Mouse (Mus musculus) kidney, embryonic 15.5 days (tissue): ENCODE results near the gene Nubp1. TPM values are rescaled to one million over a fixed set of nuclear protein-coding genes. Genes with fewer than 3 reads are reported as not detected.

Experiments used
- ATAC-seq: fragments of 200-750 bp; cut with Nextera tagmentation; replicated peaks from 2 replicates; pipeline ENCODE4 v1.8.0; 2017; ENCODE audit warnings: moderate TSS enrichment; ENCODE audit not compliant: low FRiP score
- H3K27ac ChIP-seq: fragments of 300-500 bp; sonication (generic); 2 replicates; pipeline ENCODE4 v1.5.1; 2015; ENCODE audit warnings: mild to moderate bottlenecking, inconsistent platforms
- H3K27me3 ChIP-seq: fragments of 300-500 bp; sonication (generic); 2 replicates; pipeline ENCODE4 v1.6.1; 2015; ENCODE audit warnings: inconsistent platforms
- H3K36me3 ChIP-seq: fragments of 300-500 bp; sonication (generic); 2 replicates; pipeline ENCODE4 v1.6.1; 2015; ENCODE audit warnings: inconsistent platforms
- H3K4me1 ChIP-seq: fragments of 300-500 bp; sonication (generic); 2 replicates; pipeline ENCODE4 v1.6.1; 2015; ENCODE audit warnings: inconsistent platforms
- H3K4me2 ChIP-seq: fragments of 300-500 bp; sonication (generic); 2 replicates; pipeline ENCODE4 v1.6.1; 2015; ENCODE audit warnings: moderate library complexity, mild to moderate bottlenecking, inconsistent platforms
- H3K4me3 ChIP-seq: fragments of 300-500 bp; sonication (generic); replicated peaks from 2 replicates; pipeline ENCODE4 v1.5.1; 2015; ENCODE audit warnings: mild to moderate bottlenecking, inconsistent platforms
- H3K9ac ChIP-seq: fragments of 300-500 bp; sonication (generic); 2 replicates; pipeline ENCODE4 v1.6.1; 2015; ENCODE audit warnings: mild to moderate bottlenecking, inconsistent platforms
- H3K9me3 ChIP-seq: fragments of 300-500 bp; sonication (generic); replicated peaks from 2 replicates; pipeline ENCODE4 v1.6.1; 2016; ENCODE audit warnings: inconsistent platforms
- WGBS: fragments of 180-500 bp; shearing (Covaris S2); methylation state at CpG from one replicate; pipeline ENCODE4 v1.1.7; 2015; ENCODE audit warnings: mixed read lengths; 5-methylcytosine and 5-hydroxymethylcytosine counted together
- polyA plus RNA-seq: library from polyadenylated mRNA; unstranded; fragments of >200 nt; fragmentation: Nextera tagmentation; extraction: Ambion mirVana; gene quantifications from 2 replicates; pipeline ENCODE4 v1.2.1, GENCODE M21; 2015

Gene Nubp1
- polyA plus RNA-seq, 1 experiment from 2014 or later: 70.7 TPM

DNA sequence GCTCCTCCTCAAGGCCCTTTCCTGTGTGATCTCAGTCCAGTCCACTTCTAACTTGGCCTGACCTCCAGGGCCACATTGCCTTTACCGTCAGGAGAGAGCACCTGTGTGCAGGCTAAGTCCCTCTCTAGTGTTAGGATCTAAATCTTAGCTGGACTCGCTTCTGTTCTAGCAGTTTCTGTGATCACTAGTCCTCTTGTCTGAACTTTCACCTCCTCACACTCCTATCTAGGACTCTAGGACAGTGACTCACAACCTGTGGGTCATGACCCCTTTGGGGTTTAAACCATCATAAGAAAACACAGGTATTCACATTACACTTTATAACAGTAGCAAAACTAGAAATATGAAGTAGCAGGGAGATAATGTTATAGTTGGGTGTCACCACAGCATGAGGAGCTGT is 40.2 kb downstream of the Nubp1 start:
- Histone ChIP-seq H3K36me3 (no peaks in the 10 kb centered on the region), H3K27ac (no peak overlapping the region), H3K9me3 (no peaks in the 10 kb centered on the region), H3K4me1 (peaks cover 29% of the 10 kb centered on the region), H3K4me2 (no peak overlapping the region), H3K27me3 (no peaks in the 10 kb centered on the region), H3K4me3 (no peak overlapping the region), H3K9ac (no peak overlapping the region)
- 84% methylated on average over 2 of the region's 2 CpGs for WGBS
- no peak for ATAC-seq

DNA sequence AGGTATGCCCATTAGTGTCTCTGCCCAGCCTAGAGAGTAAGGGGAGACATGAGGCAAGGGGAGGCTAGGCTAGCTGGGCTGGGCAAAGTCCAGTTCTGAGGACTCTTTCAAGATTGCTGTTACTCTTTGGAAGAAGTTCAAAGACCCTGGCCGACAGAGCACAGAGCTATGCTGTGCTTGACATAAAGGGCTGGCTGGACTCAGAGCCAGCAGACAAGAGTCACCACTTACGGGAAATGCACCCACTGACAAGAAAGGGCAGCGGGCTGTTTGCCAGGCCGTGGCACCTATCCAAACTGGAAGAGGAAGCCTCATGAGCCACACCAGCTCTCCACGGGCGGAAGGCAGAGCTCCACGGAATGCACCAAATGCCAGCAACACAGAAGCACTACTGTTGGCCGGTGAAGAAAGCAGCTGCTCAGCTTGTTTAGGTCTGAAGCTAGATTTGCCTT is 40.7 kb downstream of the Nubp1 start:
- no peaks in the 10 kb centered on the region for H3K36me3 ChIP-seq
- H3K9ac ChIP-seq: no peak overlapping the region
- no peak; the same call in 1 of the 2 replicates for ATAC-seq
- no peak overlapping the region for H3K4me2 ChIP-seq
- WGBS: 63% methylated on average over 8 of the region's 8 CpGs
- peaks cover 23% of the 10 kb centered on the region for H3K4me1 ChIP-seq
- no peak overlapping the region for H3K27ac ChIP-seq
- no peaks in the 10 kb centered on the region for H3K9me3 ChIP-seq
- H3K4me3 ChIP-seq: no peak overlapping the region
- no peaks in the 10 kb centered on the region for H3K27me3 ChIP-seq

DNA sequence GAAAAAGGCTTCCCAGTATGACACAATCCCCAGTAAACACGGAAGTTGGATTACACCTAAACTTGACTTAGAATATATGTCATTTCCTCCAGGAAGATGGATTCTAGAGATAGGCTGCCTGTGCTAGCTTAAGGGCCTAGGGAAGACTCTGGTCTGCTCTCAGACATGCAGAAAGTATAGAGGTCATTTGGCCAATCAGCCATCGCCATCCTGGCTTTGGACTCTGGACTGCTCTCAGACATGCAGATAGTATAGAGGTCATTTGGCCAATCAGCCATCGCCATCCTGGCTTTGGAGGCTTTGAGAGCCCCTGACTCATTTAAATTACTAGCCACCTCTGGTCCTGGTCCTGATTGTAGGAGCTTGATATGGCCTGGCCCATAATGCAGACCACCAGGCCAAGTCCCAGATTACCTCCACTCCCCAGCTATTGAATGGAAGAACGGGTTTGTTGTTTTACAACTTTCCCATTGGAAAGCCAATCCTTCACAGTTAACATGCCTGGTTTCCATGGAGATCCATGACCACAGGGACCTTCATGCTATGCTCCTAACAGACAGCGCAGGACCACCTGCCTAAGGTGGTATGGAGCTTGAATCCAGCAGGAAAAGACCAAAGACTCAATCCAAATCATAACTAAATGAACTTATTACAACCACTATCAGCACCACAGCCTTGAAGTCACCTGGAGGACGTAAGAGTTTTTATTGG is 42.3 kb downstream of the Nubp1 start:
- WGBS: 48% methylated on average over 6 of the region's 6 CpGs
- Histone ChIP-seq H3K9me3 (no peaks in the 10 kb centered on the region), H3K27me3 (no peaks in the 10 kb centered on the region), H3K4me3 (no peak overlapping the region), H3K4me2 (no peak overlapping the region), H3K4me1 (peaks cover 18% of the 10 kb centered on the region), H3K9ac (no peak overlapping the region), H3K27ac (peak overlapping the region; percentile 33; the same call in 1 of the 2 replicates), H3K36me3 (no peaks in the 10 kb centered on the region)
- ATAC-seq: no peak

DNA sequence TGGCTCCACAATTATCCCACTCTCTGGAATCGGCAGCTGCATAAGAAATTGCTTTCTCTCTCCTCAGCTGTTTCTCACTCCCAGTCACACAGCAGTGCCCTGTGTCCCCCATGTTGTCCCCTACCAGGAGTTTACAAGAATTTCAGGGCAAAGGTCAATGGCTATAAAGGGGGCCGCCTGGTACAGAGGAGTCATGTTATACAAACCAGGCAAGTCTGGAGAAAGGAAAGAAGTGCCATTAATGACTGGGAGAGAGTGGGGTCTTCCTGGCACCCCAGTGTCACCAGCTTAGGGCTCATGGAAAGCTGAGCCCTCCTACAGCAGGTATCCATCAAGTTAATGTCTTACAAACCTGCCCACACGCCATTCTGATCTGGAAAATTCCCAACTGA is 42.8 kb downstream of the Nubp1 start:
- H3K27me3 ChIP-seq: no peaks in the 10 kb centered on the region
- peak overlapping the region; percentile 33; the same call in 1 of the 2 replicates for H3K27ac ChIP-seq
- 6% methylated on average over 3 of the region's 3 CpGs for WGBS
- peak; percentile 64; the same call in 1 of the 2 replicates for ATAC-seq
- no peak overlapping the region for H3K9ac ChIP-seq
- no peaks in the 10 kb centered on the region for H3K9me3 ChIP-seq
- peaks cover 18% of the 10 kb centered on the region for H3K4me1 ChIP-seq
- no peak overlapping the region for H3K4me3 ChIP-seq
- H3K4me2 ChIP-seq: no peak overlapping the region
- H3K36me3 ChIP-seq: no peaks in the 10 kb centered on the region

DNA sequence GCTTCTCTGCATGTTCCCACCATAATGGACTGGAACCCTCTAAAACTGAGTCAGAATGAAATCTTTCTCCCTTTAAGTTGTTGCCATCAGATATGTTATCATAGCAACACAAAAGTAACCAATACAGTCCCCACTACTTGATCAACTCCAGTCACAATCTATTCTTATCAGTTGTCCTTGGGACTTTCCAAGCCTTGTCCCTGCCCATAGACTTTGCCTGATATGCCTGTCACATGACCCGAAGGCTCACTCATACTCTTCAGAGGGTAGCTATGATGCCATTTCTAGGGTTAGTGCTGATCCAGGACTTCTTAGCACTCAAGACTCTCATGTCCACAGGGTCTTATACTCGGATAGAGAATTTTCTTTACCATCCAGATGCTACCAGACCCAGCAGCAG is 48.4 kb downstream of the Nubp1 start:
- Histone ChIP-seq H3K4me3 (no peak overlapping the region), H3K4me2 (no peak overlapping the region), H3K4me1 (peaks cover 5% of the 10 kb centered on the region; the same call in 1 of the 2 replicates), H3K27ac (no peak overlapping the region), H3K9ac (no peak overlapping the region), H3K36me3 (no peaks in the 10 kb centered on the region), H3K9me3 (no peaks in the 10 kb centered on the region), H3K27me3 (no peaks in the 10 kb centered on the region)
- ATAC-seq: no peak
- WGBS: 77% methylated on average over 2 of the region's 2 CpGs

DNA sequence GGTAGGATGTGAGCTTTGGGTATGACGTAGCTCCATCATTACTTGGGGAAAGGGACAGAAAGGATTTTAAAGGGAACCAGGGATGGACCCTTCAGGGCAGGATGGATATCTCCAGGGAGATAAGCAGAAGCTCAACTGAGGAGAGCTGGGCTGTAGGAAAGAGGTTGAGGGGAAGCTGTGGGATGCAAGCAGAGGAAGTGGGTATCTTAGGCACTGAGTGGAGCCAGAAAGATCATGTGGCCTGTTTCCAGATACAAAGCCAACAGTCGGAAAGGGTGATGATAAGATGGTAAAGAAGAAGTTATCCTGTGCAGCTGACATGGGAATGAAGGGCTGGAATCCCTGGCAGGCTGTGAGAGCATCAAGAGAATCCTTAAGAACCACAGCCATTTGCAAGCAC is 49.4 kb downstream of the Nubp1 start:
- Histone ChIP-seq H3K27me3 (no peaks in the 10 kb centered on the region), H3K27ac (no peak overlapping the region), H3K4me3 (no peak overlapping the region), H3K36me3 (no peaks in the 10 kb centered on the region), H3K9me3 (no peaks in the 10 kb centered on the region), H3K4me2 (no peak overlapping the region), H3K9ac (no peak overlapping the region), H3K4me1 (no peaks in the 10 kb centered on the region)
- WGBS: 77% methylated on average over 2 of the region's 2 CpGs
- no peak for ATAC-seq

DNA sequence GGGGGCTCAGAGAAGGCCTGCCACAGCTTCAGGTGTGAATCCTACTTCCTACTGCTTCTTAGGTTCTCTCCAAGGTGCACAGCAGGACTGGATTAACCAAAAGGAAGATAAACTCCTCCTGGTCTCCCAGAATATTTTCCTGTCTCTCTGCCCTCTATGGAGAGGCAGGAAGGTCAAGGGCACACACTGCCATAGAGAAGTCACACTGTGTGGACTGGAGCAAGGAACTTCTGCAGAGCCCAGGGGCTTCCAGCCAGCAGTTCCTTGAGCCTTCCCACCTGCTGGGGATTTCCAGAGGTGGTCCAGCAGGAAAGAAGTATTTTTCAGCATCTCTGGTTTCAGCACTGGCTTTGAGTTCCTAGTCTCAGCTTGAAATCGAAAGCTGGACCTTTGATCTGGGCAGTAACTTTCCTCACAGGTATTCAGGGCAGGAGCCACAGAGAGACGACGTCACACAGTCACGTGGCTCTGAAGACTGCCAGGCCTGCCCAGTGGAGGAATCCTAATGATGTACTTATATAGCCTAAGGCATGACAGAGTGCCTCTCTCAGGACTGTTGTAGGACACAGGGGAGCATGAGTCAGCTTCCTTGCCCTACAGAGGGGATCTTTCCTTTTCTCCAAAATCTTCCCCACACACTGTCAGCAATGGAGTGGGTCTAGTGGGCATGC is 53.4 kb downstream of the Nubp1 start:
- no peak overlapping the region for H3K4me3 ChIP-seq
- whole genome bisulfite sequencing: 17% methylated on average over 4 of the region's 4 CpGs
- no peaks in the 10 kb centered on the region for H3K9me3 ChIP-seq
- ATAC-seq: 0 out of 2 replicates have a peak, but pooled peaks have one; percentile 46
- no peaks in the 10 kb centered on the region for H3K27me3 ChIP-seq
- no peaks in the 10 kb centered on the region for H3K4me1 ChIP-seq
- H3K9ac ChIP-seq: no peak overlapping the region
- no peak overlapping the region for H3K4me2 ChIP-seq
- H3K36me3 ChIP-seq: no peaks in the 10 kb centered on the region
- no peak overlapping the region for H3K27ac ChIP-seq

DNA sequence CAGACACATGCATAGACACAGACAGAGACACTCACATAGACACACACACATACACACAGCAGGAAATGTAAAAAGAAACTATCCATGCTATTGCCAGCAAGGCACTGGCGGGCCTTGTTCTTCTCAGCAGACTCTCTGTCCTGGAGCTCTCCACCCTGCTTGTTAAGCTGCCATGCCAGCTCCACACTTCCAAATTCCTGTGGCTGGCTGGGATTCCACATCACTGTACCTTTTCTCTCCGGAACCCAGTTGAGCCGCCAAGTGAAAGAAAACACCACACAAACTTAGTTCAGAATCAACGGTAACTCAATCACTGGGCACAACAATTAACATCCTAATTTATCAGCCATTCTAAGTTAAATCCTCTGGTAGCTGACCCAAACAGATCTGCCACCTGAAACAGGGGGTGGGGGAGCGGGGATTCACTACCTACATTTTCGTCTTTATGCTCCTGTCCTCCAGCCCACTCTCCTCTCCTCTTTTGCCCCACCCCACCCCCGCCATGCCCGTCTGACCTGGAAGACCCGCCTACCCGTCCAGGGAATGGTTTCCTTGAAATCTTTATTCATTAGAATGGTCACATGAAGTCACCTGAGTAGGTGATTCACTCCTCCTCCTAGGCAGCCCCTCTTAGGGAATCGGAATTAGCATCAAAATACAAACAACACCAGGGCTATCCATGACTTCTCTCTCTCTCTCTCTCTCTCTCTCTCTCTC is 55.8 kb downstream of the Nubp1 start:
- no peaks in the 10 kb centered on the region for H3K4me1 ChIP-seq
- ATAC-seq: no peak
- H3K4me2 ChIP-seq: no peak overlapping the region
- WGBS: 30% methylated on average over 11 of the region's 11 CpGs
- no peaks in the 10 kb centered on the region for H3K36me3 ChIP-seq
- H3K4me3 ChIP-seq: no peak overlapping the region
- no peaks in the 10 kb centered on the region for H3K27me3 ChIP-seq
- H3K9me3 ChIP-seq: no peaks in the 10 kb centered on the region
- no peak overlapping the region for H3K27ac ChIP-seq
- no peak overlapping the region for H3K9ac ChIP-seq

DNA sequence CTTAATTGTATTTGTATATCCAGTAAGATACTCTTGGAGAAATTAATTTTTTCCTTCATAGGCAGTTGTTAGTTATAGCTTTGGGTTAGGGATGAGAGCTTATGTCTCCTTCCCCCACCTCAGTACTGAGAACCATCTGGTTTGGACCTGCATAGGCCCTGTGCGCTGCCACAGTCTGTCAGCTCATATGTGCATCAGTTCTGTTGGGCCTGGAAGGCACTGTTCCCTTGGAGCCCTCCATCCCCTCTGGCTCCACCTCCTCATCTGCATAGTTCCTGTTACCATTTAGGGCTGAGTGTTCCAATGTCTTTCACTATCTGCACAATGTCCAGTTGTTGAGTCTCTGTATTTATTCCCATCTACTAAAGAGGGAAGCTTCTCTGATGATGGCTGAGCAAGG is 56.5 kb downstream of the Nubp1 start:
- Histone ChIP-seq H3K27me3 (no peaks in the 10 kb centered on the region), H3K36me3 (no peaks in the 10 kb centered on the region), H3K9ac (no peak overlapping the region), H3K27ac (no peak overlapping the region), H3K4me3 (no peak overlapping the region), H3K4me2 (no peak overlapping the region), H3K9me3 (no peaks in the 10 kb centered on the region), H3K4me1 (no peaks in the 10 kb centered on the region)
- WGBS: 68% methylated on average over 1 of the region's 1 CpGs
- no peak for ATAC-seq

DNA sequence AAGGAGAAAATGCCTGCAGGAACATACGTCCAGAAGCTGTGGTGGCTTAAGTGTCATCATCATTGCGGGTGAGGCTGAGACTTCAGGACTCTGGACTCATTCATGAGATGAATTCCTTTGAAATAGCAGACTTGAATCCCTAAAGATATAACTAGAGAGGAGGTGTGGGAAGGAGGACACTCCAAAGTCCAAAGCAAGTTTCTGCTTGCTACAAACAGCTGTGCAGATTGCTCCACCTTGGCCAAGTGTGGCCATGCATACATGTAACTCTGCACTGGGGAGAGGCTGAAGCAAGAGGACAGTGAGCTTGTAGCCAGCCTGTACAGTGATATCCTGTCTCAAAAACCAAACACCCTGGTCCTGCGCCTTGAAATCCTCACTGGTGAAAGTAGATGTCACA is 60.2 kb downstream of the Nubp1 start:
- Histone ChIP-seq H3K9ac (no peak overlapping the region), H3K4me2 (no peak overlapping the region), H3K36me3 (no peaks in the 10 kb centered on the region), H3K27me3 (no peaks in the 10 kb centered on the region), H3K9me3 (no peaks in the 10 kb centered on the region), H3K27ac (no peak overlapping the region), H3K4me3 (no peak overlapping the region), H3K4me1 (no peaks in the 10 kb centered on the region)
- no peak for ATAC-seq
- WGBS: 91% methylated on average over 3 of the region's 3 CpGs
